Mouse (Mus musculus) intestine, embryonic 15.5 days (tissue): Measurements from ENCODE around the gene Pdlim4. TPM values are rescaled to one million over a fixed set of nuclear protein-coding genes. Genes with fewer than 3 reads are reported as not detected.

ENCODE experiments used
- ATAC-seq: fragments of 200-750 bp; cut with Nextera tagmentation; 2 replicates; pipeline ENCODE4 v1.8.0; 2017; ENCODE audit warnings: moderate TSS enrichment, moderate library complexity
- H3K27ac ChIP-seq: fragments of 300-500 bp; sonication (generic); 2 replicates; pipeline ENCODE4 v1.5.1; 2015; ENCODE audit warnings: mild to moderate bottlenecking, inconsistent platforms
- H3K27me3 ChIP-seq: fragments of 300-500 bp; sonication (generic); replicated peaks from 2 replicates; pipeline ENCODE4 v1.6.1; 2015; ENCODE audit warnings: inconsistent platforms
- H3K36me3 ChIP-seq: fragments of 300-500 bp; sonication (generic); 2 replicates; pipeline ENCODE4 v1.6.1; 2015; ENCODE audit warnings: inconsistent platforms
- H3K4me1 ChIP-seq: fragments of 300-500 bp; sonication (generic); replicated peaks from 2 replicates; pipeline ENCODE4 v1.6.1; 2015; ENCODE audit warnings: inconsistent platforms
- H3K4me2 ChIP-seq: fragments of 300-500 bp; sonication (generic); replicated peaks from 2 replicates; pipeline ENCODE4 v1.6.1; 2015; ENCODE audit warnings: mild to moderate bottlenecking, inconsistent platforms
- H3K4me3 ChIP-seq: fragments of 300-500 bp; sonication (generic); replicated peaks from 2 replicates; pipeline ENCODE4 v1.5.1; 2015; ENCODE audit warnings: inconsistent platforms
- H3K9ac ChIP-seq: fragments of 300-500 bp; sonication (generic); 2 replicates; pipeline ENCODE4 v1.6.1; 2015; ENCODE audit warnings: inconsistent platforms
- H3K9me3 ChIP-seq: fragments of 300-500 bp; sonication (generic); 2 replicates; pipeline ENCODE4 v1.6.1; 2016; ENCODE audit warnings: inconsistent platforms
- WGBS: fragments of 180-500 bp; shearing (Covaris S2); methylation state at CpG from one replicate; pipeline ENCODE4 v1.1.7; 2015; 5-methylcytosine and 5-hydroxymethylcytosine counted together
- polyA plus RNA-seq: library from polyadenylated mRNA; unstranded; fragments of >200 nt; fragmentation: Nextera tagmentation; extraction: Ambion mirVana; gene quantifications from 2 replicates; pipeline ENCODE4 v1.2.1, GENCODE M21; 2015

Gene Pdlim4
- polyA plus RNA-seq = 35.9 and 42.1 TPM in 2 replicates

DNA sequence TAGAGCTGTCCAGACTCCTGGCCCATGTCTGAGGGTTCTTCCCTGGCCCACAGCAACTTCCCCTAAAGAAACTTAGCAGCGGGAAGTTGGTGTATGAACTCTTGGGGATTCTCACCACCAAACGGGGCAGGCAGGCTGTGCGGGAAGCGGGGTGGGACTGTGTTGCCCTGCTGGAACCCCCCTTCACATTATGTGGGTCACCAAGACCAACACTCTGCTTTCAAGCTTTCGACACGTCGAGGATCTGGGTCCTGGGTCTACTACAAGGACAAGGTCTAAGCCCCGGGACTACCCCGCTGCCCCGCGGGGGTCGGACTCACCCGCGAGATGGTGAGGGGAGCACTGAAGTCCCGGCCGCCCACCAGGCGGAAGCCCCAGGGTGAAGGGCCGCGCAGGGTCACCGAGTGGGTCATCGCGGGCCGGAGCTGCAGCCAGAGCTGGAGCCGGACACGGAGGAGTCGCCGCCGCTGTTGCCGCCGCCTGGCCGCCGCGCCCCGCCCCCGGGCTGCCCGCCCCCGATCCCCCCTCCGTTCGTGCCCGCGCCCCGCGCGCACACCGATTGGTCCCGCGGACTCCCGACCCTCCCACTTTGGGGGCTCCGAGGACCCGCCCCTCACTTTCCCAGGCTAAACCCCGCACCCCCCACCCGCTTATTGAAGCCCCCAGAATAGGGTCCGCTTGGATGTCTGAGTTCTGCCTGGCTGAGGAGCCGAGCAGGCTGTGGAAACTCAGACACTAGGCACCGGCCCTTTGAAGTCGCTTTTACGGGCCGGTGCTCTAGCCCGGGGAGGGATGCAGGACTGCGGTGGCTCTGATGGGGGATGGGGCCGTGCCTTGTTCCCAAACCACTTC, at the start of gene Pdlim4:
Gene Pdlim4 (minus strand): TSS at position 495 of the 852 bp plus-strand sequence.
- 2% methylated on average over 61 of the region's 61 CpGs for WGBS
- peaks cover 18% of the 10 kb centered on the region for H3K4me1 ChIP-seq
- peak; percentile 61 for ATAC-seq
- peak within 1 kb of the TSS; percentile 95 for H3K4me2 ChIP-seq
- peak within 1 kb of the TSS; percentile 68 for H3K9ac ChIP-seq
- H3K27me3 ChIP-seq = no peaks in the 10 kb centered on the region
- H3K9me3 ChIP-seq = no peaks in the 10 kb centered on the region
- no peaks in the 10 kb centered on the region for H3K36me3 ChIP-seq
- peak within 1 kb of the TSS; percentile 38 for H3K27ac ChIP-seq
- peak within 1 kb of the TSS; percentile 59 for H3K4me3 ChIP-seq

DNA sequence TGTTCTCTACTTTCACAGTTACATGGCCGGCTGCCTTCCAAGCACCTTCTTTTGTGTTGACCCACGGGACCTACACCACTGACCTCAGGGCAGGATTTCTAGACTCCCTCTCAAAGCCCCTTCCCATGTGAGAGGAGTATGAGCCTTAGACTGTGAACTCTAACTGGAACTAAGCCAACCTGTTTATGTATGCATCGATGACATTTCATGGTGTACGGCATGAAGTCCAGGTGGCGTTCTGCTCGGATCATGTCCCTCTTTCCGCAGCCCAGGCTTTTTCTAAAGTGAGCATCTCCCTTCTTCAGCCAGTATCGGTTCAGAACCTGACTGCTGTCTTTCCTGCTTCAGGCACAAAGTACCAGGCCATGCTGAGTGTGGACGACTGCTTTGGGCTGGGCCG, 48.3 kb upstream of the Pdlim4 start:
- Histone ChIP-seq H3K27ac (no peak overlapping the region), H3K27me3 (no peaks in the 10 kb centered on the region), H3K4me1 (peaks cover 18% of the 10 kb centered on the region), H3K36me3 (0 out of 2 replicates have a peak, but pooled peaks cover 2% of the 10 kb centered on the region), H3K4me3 (no peak overlapping the region), H3K9me3 (no peaks in the 10 kb centered on the region), H3K4me2 (no peak overlapping the region), H3K9ac (no peak overlapping the region)
- ATAC-seq = no peak
- 90% methylated on average over 10 of the region's 10 CpGs for WGBS

DNA sequence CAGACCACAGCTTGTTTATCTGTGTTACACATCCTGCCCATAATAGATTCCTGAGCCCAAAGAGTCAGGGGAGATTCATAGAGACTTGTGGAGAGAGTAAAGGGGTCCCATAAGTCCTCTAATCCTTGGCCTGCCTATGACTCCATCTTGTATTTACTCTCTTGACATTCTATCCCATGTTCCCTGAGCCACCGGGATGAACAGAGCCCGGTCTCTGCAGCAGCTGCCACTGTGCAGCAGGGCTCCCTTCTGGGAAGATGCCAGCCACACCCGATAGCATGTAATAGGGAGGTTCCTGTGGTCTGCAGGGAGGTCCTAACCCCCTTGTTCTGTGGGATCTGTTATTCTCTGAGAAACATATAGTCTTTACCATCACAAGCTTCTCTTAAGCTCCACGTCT, 47.6 kb upstream of the Pdlim4 start:
- H3K9me3 ChIP-seq = no peaks in the 10 kb centered on the region

DNA sequence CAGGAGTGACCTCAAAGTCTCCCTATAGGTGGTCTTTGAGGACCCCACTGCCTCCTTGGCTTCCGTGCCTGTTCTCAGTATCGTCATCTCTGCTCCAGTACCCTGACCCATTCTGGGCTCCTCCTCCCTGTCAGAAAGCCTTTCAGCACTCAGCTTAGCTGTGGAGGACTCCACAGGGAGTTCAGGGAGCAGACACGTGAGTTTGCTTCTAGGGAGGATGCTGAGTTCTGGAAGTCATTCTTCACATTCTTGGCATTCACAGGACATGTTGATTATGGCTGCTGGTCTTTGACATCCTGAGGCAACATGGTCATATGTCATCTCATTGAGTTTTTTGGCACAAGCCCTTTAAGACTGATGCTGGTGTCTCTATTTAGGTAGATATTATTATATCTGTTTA, 47.1 kb upstream of the Pdlim4 start:
- H3K4me3 ChIP-seq = no peak overlapping the region
- H3K4me2 ChIP-seq = no peak overlapping the region
- no peaks in the 10 kb centered on the region for H3K27me3 ChIP-seq
- H3K9ac ChIP-seq = no peak overlapping the region
- peaks cover 19% of the 10 kb centered on the region for H3K4me1 ChIP-seq
- no peaks in the 10 kb centered on the region for H3K9me3 ChIP-seq
- 60% methylated on average over 3 of the region's 3 CpGs for WGBS
- no peak for ATAC-seq
- H3K36me3 ChIP-seq = 0 out of 2 replicates have a peak, but pooled peaks cover 2% of the 10 kb centered on the region
- H3K27ac ChIP-seq = no peak overlapping the region

More for the DNA sequence above, 47.6 kb upstream of the Pdlim4 start:
- Histone ChIP-seq H3K4me2 (no peak overlapping the region), H3K4me3 (no peak overlapping the region), H3K9ac (no peak overlapping the region), H3K4me1 (peaks cover 19% of the 10 kb centered on the region), H3K27ac (no peak overlapping the region), H3K36me3 (0 out of 2 replicates have a peak, but pooled peaks cover 2% of the 10 kb centered on the region), H3K27me3 (no peaks in the 10 kb centered on the region)
- ATAC-seq = no peak
- 80% methylated on average over 4 of the region's 4 CpGs for WGBS

DNA sequence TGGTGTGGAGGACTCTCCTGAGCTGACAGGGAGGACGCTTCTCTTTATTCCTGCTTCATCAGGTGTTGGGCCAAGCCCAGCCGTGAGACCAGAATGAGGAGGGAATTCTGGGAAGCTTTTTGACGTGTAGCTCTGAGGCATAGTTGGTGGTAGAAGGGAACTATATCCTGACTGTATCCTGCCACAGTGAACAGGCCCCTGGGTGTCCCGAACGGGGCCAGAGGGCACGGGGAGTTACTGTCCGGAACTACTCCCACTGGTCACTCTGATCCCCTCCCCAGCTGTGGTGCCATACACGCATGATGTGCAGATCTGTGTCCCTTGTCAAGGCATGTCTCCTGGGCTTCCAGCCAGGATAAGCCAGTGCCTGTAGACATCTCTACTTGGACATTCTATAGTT, 46.5 kb upstream of the Pdlim4 start:
- WGBS = 86% methylated on average over 8 of the region's 8 CpGs
- Histone ChIP-seq H3K27me3 (no peaks in the 10 kb centered on the region), H3K9me3 (no peaks in the 10 kb centered on the region), H3K36me3 (0 out of 2 replicates have a peak, but pooled peaks cover 2% of the 10 kb centered on the region), H3K4me3 (no peak overlapping the region), H3K9ac (no peak overlapping the region), H3K4me2 (no peak overlapping the region), H3K4me1 (peaks cover 19% of the 10 kb centered on the region), H3K27ac (no peak overlapping the region)
- ATAC-seq = no peak

DNA sequence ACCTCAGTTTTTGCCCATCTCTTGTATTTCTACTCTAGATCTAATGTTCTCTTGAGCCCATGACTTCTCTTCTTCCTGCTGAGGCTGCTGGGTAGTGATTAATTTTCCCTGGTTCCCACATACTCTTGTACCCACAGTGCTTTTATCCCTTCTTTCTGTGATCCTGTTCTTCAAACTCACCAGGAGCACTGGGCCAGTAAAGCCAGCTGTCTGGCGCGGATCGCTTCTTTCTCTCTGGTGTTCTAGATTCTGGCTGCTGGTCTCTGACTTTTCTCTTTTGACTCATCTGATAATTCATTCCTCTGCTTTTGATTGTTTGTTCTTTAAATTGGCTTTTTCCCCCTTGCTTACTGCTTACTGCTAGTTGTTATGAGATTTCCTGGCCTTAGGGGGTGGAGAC, 45.9 kb upstream of the Pdlim4 start:
- 96% methylated on average over 3 of the region's 3 CpGs for WGBS

DNA sequence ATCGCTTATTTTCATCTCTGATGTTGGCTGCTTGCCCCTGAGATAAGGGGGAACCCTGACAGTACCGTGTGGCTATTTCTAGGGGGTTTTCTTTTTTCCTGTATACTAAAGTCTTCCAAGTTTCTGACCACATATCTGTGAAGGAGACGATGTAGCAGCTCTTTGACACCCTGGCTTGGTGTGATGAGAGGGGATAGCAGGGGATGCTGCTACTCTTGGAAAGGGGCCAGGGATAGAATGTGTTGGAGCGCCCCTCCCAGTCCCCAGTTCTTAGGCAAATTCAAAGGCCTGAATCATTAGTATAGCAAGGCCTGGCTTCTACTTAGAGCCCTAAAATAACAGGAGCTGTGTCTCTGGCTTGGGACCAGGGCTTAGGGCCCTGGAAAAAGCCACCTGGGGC, 44.5 kb upstream of the Pdlim4 start:
- Histone ChIP-seq H3K27ac (peak overlapping the region; percentile 78), H3K27me3 (no peaks in the 10 kb centered on the region), H3K4me1 (peaks cover 19% of the 10 kb centered on the region), H3K9me3 (no peaks in the 10 kb centered on the region), H3K4me3 (0 out of 2 replicates have a peak overlapping the region, but pooled peaks have one; percentile 9), H3K36me3 (no peaks in the 10 kb centered on the region), H3K9ac (peak overlapping the region; percentile 11), H3K4me2 (peak overlapping the region; percentile 51)
- WGBS = 15% methylated on average over 4 of the region's 4 CpGs
- peak; percentile 57; the same call in 1 of the 2 replicates for ATAC-seq

More for the DNA sequence above, 45.9 kb upstream of the Pdlim4 start:
- H3K9ac ChIP-seq = no peak overlapping the region
- H3K9me3 ChIP-seq = no peaks in the 10 kb centered on the region
- no peaks in the 10 kb centered on the region for H3K36me3 ChIP-seq
- no peak overlapping the region for H3K4me3 ChIP-seq
- peaks cover 19% of the 10 kb centered on the region for H3K4me1 ChIP-seq
- H3K27ac ChIP-seq = no peak overlapping the region
- no peak overlapping the region for H3K4me2 ChIP-seq
- H3K27me3 ChIP-seq = no peaks in the 10 kb centered on the region
- no peak for ATAC-seq

DNA sequence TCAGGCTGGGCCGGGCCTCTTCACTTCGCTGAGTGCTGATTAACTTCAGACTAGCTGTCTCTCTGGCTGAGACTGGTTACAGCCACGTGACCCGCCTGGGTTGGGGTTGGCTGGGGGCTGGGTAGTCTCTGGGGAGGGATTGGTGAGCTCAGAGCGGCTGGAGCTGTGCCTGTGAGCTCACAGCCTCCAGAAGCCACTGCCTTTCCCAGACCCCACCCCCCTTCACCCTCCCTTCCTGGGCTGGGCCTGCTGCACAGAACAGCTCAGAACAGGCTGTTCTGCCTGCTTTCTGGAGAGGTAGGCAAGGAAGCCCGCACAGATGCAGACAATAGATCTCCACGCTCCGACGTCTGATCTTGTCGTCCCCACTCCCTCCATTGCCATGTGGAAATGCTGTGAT, 44.1 kb upstream of the Pdlim4 start:
- H3K27me3 ChIP-seq = no peaks in the 10 kb centered on the region
- H3K36me3 ChIP-seq = no peaks in the 10 kb centered on the region
- peaks cover 19% of the 10 kb centered on the region for H3K4me1 ChIP-seq
- 0% methylated on average over 10 of the region's 10 CpGs for WGBS
- peak overlapping the region; percentile 78 for H3K27ac ChIP-seq
- H3K4me2 ChIP-seq = peak overlapping the region; percentile 51
- H3K9ac ChIP-seq = peak overlapping the region; percentile 11
- H3K9me3 ChIP-seq = no peaks in the 10 kb centered on the region
- 0 out of 2 replicates have a peak overlapping the region, but pooled peaks have one; percentile 9 for H3K4me3 ChIP-seq
- peak; percentile 99 for ATAC-seq

DNA sequence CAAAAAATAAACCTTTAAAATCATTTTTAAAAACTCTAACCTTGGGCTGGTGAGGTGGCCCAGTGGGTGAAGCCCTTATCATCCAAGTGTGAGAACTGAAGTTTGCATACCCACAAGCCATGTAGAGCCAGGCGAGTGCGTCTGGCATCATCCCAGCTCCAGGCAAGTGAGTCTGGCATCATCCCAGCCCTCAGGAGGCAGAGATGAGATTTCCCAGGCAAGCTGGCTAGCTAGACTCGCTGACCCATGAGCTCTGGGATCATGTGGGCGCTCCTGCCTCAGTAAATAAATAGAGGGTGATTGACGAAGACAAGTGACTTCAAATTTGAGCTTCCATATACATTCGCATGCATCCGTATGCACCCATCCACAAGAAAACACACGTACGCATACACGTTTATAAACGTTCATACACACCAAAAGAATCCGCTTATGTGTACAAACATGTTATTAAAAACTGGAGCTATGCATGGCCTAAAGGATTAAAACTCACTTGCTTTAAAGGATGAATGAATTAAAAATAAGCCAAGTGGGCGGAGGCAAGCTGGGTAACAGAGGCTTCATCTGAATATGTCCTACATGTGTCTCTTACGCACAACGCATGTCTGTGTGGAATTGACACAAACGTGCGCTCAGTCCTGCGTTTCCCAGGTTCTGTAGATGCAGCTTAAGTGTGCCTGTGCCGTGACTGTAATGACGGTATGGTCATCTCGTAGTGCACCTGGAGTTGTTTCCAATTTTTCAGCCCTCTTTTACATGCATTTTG, 43.3 kb upstream of the Pdlim4 start:
- 69% methylated on average over 21 of the region's 21 CpGs for WGBS
- H3K4me2 ChIP-seq = peak overlapping the region; percentile 51
- no peaks in the 10 kb centered on the region for H3K9me3 ChIP-seq
- peak overlapping the region; percentile 78 for H3K27ac ChIP-seq
- no peak overlapping the region for H3K9ac ChIP-seq
- no peaks in the 10 kb centered on the region for H3K27me3 ChIP-seq
- no peaks in the 10 kb centered on the region for H3K36me3 ChIP-seq
- peaks cover 19% of the 10 kb centered on the region for H3K4me1 ChIP-seq
- no peak for ATAC-seq
- no peak overlapping the region for H3K4me3 ChIP-seq

DNA sequence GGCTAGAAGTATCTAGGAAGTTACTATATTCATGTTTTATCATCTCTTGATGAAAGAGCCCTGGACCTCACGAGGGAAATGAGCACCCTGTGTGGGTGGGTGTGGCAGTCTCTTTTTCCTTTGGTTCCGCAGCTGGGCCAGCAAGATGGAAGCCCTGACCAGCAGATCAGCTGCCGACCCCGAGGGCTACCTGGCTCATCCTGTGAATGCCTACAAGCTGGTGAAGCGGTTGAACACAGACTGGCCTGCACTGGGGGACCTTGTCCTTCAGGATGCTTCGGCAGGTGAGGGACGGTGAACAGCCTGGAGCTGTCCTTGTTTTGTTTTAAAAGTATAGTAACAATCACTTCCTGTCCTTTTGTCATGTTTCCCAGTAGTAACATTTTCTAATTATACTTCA, 42.5 kb upstream of the Pdlim4 start:
- no peak for ATAC-seq
- H3K27ac ChIP-seq = no peak overlapping the region
- H3K9me3 ChIP-seq = no peaks in the 10 kb centered on the region
- H3K27me3 ChIP-seq = no peaks in the 10 kb centered on the region
- no peaks in the 10 kb centered on the region for H3K36me3 ChIP-seq
- peaks cover 19% of the 10 kb centered on the region for H3K4me1 ChIP-seq
- no peak overlapping the region for H3K4me2 ChIP-seq
- 85% methylated on average over 7 of the region's 7 CpGs for WGBS
- H3K9ac ChIP-seq = no peak overlapping the region
- no peak overlapping the region for H3K4me3 ChIP-seq

DNA sequence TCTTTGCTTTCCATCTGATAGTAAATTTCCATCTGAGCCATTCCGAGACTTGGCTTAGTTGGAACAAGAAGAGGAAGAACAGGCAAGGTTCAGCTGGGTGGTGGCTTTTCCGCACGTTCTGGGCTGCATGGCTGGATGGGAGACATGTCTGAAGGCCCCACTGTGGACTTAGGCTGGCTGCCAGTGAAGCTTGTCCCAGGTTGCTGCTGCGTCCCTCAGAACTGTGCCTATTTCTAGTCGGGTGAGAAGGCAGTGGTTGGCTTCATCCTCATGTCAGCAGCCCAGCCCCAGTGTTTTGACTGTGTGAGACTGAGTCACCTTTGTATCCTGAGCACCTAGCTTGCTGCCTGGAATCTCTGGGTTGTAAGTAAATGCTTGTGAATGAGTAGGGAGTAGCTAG, 40.1 kb upstream of the Pdlim4 start:
- Histone ChIP-seq H3K4me3 (no peak overlapping the region), H3K27ac (no peak overlapping the region), H3K4me2 (no peak overlapping the region), H3K36me3 (no peaks in the 10 kb centered on the region), H3K9ac (no peak overlapping the region), H3K27me3 (no peaks in the 10 kb centered on the region), H3K4me1 (peaks cover 19% of the 10 kb centered on the region), H3K9me3 (no peaks in the 10 kb centered on the region)
- WGBS = 81% methylated on average over 5 of the region's 5 CpGs
- ATAC-seq = no peak

DNA sequence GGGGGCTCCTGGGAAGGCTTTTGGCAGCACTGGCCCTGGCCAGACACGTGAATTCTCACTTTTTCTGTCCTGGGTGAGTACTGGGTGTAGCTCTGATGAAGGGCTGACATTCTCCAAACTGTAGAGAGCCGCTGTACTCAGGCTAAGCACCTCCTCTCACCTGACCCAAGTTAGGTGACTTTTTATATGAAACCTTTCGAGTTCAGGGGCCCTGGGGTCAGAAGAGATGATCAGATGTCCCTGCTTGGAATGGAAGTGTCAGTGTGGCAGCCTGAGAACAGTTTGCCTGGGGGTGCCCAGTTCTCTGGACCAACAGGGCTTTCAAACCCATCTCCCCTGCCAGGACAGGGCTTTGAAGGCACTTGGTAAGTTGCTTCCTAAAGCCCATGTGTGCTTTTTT, 39.3 kb upstream of the Pdlim4 start:
- ATAC-seq = no peak
- Histone ChIP-seq H3K9ac (no peak overlapping the region), H3K4me2 (no peak overlapping the region), H3K27me3 (no peaks in the 10 kb centered on the region), H3K4me3 (no peak overlapping the region), H3K4me1 (peaks cover 14% of the 10 kb centered on the region), H3K36me3 (no peaks in the 10 kb centered on the region), H3K27ac (no peak overlapping the region), H3K9me3 (no peaks in the 10 kb centered on the region)
- 79% methylated on average over 3 of the region's 3 CpGs for WGBS
